Mouse (Mus musculus) fibroblast of lung, adult 2 months (primary cell): ENCODE results near the gene Drd1.

ENCODE experiments used
- DNase-seq: peaks from one replicate; pipeline ENCODE4 v3.0.0-alpha.2; 2011; ENCODE audit warnings: low read depth

Drd1 gene

DNA sequence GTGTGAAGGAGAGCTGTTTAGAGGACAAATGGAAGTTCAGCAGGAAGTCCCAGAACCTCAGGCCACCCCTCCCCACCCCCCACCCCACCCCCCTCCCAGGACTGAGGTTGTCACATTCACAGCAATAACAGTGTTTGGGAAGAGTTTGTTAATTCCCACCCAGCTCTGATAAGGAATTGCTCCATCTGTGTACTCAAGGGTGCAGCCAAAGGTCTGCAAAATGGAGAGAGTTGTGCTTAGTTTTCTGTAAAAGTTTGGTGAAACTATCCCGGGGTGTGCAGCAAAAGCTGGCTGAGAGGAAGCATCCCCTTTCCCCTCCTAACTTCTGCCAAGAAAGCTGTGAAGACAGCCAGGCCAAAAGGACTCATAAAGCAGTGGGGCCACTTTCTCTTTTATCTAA lies 17.6 kb upstream of the Drd1 start:
- no peak for DNase-seq

DNA sequence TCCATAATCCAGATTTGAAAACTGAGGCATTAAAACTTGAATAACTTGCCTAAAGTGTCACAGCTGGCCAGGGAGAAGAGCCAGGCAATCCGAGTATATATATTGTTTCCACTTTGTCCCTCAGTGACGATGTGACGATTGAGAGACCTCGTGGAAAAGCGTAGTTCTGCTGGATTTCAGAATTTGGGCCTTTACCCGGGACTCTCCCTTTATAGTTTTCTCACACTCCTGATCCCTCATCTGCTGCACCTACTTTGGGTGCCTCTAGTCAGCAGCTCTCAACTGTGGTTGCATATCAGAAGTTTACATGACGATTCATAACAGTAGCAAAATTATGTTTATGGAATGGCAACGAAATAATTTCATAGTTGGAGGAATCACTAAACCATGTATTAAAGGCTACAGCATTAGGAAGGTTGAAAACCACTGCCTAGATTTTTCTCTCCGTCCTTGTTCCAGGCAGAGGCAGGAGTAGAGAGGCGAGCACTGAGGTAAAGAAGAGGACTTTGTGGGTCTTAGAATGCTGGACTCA lies 17.1 kb upstream of the Drd1 start:
- DNase-seq: no peak

- DNase-seq: no peak
Observed at GRCm38 (mm10) chr13:54071606-54072331, 16.3 kb upstream of the Drd1 start, which contains the start of gene Sfxn1. Gene Sfxn1, plus strand, starts transcription at chr13:54071869.

GRCm38 (mm10) chr13:54071011-54071410 lies 15.5 kb upstream of the Drd1 start:
- no peak for DNase-seq

DNA sequence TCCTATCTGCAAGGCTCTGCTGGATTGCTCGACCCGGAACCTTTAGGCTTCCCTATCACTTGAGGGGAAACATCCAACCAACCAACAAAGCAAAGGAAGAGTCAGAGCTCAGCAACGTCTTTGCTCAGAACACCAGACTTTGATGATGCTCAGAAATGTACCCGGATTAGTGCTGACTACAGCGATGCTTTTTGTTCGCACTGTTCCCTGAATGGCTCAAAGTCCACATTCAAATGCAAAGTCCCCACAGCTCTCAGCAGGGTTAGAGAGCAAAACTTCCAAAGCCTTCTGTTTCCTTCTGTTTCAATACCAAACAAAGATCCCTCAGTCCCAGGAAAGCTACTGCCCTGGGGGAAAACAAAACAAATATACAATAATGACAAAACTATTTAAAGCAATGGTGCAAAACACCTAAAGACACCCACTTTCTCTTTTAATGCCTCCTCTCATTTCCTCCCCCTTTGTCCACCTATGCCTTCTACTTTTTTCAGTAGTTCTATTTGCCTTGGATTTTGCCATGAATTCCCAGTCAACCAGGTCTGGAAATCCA lies 12.2 kb upstream of the Drd1 start:
- DNase-seq: no peak

DNA sequence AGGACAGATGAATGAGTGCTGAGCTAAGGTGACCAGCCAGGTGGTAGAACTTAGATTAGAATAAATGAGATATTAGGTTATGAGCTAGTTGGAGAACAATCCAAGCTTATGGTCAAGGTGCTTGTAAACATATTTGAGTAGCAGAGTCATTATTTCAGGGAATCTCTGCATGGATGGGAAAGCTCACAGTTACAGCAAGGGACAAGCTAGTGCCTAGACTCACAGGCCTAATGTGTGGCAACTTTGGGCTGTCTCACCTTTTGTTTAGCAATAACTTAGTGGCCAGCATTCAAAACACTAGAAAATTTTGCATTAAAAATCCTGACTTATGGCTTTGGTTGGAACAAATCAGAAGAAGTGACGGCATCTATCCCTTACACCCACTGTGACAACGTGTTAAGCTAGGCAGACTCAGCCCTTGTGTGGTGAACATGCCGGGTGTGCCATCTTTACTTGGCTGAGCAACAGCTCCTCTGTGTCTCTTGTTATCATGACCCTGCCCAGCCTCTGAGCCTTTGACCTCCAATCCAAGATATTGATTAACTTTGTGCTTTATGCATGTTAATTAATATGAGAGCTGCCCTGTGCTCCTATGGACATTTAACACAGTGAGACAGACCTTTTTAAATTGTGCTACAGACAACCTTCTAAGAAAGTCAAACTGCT lies 10.7 kb upstream of the Drd1 start:
- DNase-seq: no peak

DNA sequence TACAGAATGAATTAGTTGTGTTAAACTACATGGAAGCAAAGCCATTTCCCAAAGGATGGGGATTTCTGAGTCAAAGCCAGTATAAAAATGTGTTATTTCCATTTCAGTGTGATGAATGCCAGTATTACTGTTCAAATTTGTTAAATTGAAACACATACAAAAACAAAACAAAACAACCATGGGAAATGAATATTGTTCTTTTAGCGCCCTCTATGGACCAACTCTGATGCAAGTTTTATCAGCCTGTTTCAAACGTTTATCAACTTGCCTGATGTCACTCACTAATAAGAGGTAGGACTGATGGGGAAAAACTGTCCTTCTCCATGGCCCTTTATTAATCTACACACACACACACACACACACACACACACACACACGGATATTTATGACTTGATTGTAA lies 7.8 kb upstream of the Drd1 start:
- no peak for DNase-seq

- no peak for DNase-seq
Observed at GRCm38 (mm10) chr13:54062068-54062467, 6.6 kb upstream of the Drd1 start.

- DNase-seq: no peak
Observed at GRCm38 (mm10) chr13:54054962-54055361, 543 bp downstream of the Drd1 start.

- DNase-seq: no peak
Observed at GRCm38 (mm10) chr13:54051641-54052040, 3.9 kb downstream of the Drd1 start.

GRCm38 (mm10) chr13:54048679-54049352 lies 6.7 kb downstream of the Drd1 start:
- DNase-seq: no peak

DNA sequence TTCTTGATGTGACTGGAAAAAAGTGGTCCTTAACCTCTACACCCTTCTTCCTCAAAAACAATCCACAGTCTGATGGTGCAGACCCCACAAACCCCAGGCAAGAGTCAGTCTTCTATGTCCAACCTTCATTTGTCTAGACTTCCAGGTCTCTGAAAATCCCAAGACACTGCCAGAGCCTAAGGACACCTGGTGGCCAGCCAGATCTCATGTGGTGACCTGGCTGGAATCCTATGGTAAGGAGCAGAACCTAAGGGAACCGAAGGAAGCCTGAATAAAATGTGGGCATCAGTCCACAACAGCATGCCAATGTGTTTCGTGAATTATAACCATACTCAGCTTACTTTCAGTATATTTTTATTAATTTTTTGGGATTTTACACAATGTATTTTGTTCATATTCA lies 15.2 kb downstream of the Drd1 start:
- no peak for DNase-seq

GRCm38 (mm10) chr13:54037936-54038335 lies 17.6 kb downstream of the Drd1 start:
- peak; percentile 0 for DNase-seq

GRCm38 (mm10) chr13:54035541-54035940 lies 20.0 kb downstream of the Drd1 start:
- no peak for DNase-seq

GRCm38 (mm10) chr13:54033653-54034052 lies 21.9 kb downstream of the Drd1 start:
- no peak for DNase-seq

- DNase-seq: no peak
Observed at GRCm38 (mm10) chr13:54027079-54027478, 28.4 kb downstream of the Drd1 start.

DNA sequence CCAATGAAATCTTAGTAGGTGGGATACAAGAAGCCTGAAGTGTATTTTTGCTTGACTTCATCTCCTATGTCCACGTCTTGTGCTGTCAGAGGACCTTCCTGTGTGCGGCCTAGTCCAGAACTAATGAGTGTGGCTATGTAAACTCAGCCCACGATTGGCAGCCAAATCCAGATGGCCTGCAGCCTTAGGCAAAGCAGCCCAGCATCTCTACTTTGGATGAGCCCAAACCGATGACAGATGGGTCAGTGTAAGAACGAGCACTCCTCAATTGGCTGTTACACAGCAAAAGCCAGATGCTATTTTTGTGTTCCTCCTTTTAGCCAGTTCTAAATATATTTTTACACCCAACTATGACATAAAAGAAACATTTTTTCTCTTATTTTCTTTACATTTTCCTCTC lies 32.2 kb downstream of the Drd1 start:
- DNase-seq: no peak

- no peak for DNase-seq
Observed at GRCm38 (mm10) chr13:54008716-54009115, 46.8 kb downstream of the Drd1 start.
